In the genomic region with DNA sequence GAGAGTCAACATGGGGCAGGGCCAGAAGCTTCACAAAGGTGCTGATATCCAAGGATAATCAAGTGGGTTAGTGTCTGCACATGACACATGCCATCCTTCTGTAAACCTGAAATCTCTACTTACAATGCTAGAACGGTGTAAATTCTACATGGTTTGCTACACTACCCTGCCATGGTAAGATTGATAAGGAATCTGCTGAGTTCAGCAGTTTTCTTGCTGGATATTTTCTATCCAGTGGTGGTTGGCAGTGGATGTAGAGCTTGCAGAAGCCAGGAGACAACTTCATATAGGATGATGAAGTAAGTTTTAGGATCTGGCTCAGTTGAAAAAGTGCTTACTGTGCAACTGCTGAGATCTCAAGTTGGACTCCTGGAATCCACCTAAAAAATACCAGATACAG, we compare ENCODE assay signal across 30 mouse cellular contexts.
"Had no signal": no experiment of that assay in that cellular context is flagged by ENCODE, and none has a peak within 500 bp of the region (broad histone marks: within the 10 kb centered on the region; RNA-seq: fewer than 3 reads in every experiment).

No protein-coding gene starts in this region.

- H3K4me2 ChIP-seq: limb, embryonic 12.5 days; limb, embryonic 13.5 days; limb, embryonic 15.5 days; liver, embryonic 11.5 days; liver, embryonic 12.5 days; liver, embryonic 13.5 days; liver, embryonic 15.5 days; lung, embryonic 14.5 days; lung, embryonic 15.5 days; midbrain, embryonic 11.5 days; midbrain, embryonic 12.5 days; midbrain, embryonic 13.5 days; midbrain, embryonic 15.5 days; neural tube, embryonic 12.5 days had no signal

- DNase-seq: left cerebral cortex, postnatal 4 days; liver; liver, embryonic 13.5 days; liver, postnatal 0 days; lung, adult 18-20 months; lung, adult 2 months; lung, embryonic 14.5 days; lung, postnatal 10 days; lung, postnatal 14 days; lung, postnatal 36 days; lung, postnatal 4 days; midbrain, embryonic 14.5 days had no signal

- H3K27ac ChIP-seq: limb, embryonic 10.5 days; limb, embryonic 12.5 days; limb, embryonic 13.5 days; limb, embryonic 15.5 days; liver, embryonic 12.5 days; liver, embryonic 13.5 days; liver, embryonic 14.5 days; liver, embryonic 15.5 days; lung, embryonic 15.5 days; macrophage; midbrain, embryonic 10.5 days; midbrain, embryonic 12.5 days; midbrain, embryonic 13.5 days; midbrain, embryonic 15.5 days; neural tube, embryonic 12.5 days had no signal

- H3K27me3 ChIP-seq: limb, embryonic 12.5 days; limb, embryonic 13.5 days; limb, embryonic 15.5 days; liver, embryonic 12.5 days; liver, embryonic 13.5 days; liver, embryonic 15.5 days; lung, embryonic 15.5 days; megakaryocyte, embryonic 14.5 days; midbrain, embryonic 12.5 days; midbrain, embryonic 13.5 days; midbrain, embryonic 15.5 days; neural tube, embryonic 12.5 days had no signal

- H3K36me3 ChIP-seq: limb, embryonic 10.5 days; limb, embryonic 12.5 days; limb, embryonic 13.5 days; limb, embryonic 15.5 days; liver, embryonic 12.5 days; liver, embryonic 13.5 days; liver, embryonic 15.5 days; lung, embryonic 15.5 days; midbrain, embryonic 10.5 days; midbrain, embryonic 12.5 days; midbrain, embryonic 13.5 days; midbrain, embryonic 15.5 days; neural tube, embryonic 12.5 days had no signal

- H3K9ac ChIP-seq: limb, embryonic 12.5 days; limb, embryonic 13.5 days; limb, embryonic 15.5 days; liver, embryonic 12.5 days; liver, embryonic 13.5 days; liver, embryonic 14.5 days; liver, embryonic 15.5 days; liver, postnatal 0 days; lung, embryonic 14.5 days; lung, embryonic 15.5 days; midbrain, embryonic 12.5 days; midbrain, embryonic 13.5 days; midbrain, embryonic 15.5 days; neural tube, embryonic 12.5 days had no signal

- H3K4me1 ChIP-seq: limb, embryonic 10.5 days; limb, embryonic 12.5 days; limb, embryonic 13.5 days; limb, embryonic 15.5 days; liver, embryonic 12.5 days; liver, embryonic 13.5 days; liver, embryonic 15.5 days; lung, embryonic 15.5 days; megakaryocyte, embryonic 14.5 days; midbrain, embryonic 10.5 days; midbrain, embryonic 12.5 days; midbrain, embryonic 13.5 days; midbrain, embryonic 15.5 days; neural tube, embryonic 12.5 days had no signal

- H3K9me3 ChIP-seq: limb, embryonic 10.5 days; limb, embryonic 12.5 days; limb, embryonic 13.5 days; limb, embryonic 15.5 days; liver, embryonic 12.5 days; liver, embryonic 13.5 days; lung, embryonic 15.5 days; midbrain, embryonic 10.5 days; midbrain, embryonic 12.5 days; midbrain, embryonic 13.5 days; midbrain, embryonic 15.5 days; neural tube, embryonic 12.5 days had no signal

- H3K4me3 ChIP-seq: limb, embryonic 10.5 days; limb, embryonic 12.5 days; limb, embryonic 13.5 days; limb, embryonic 15.5 days; liver, embryonic 12.5 days; liver, embryonic 13.5 days; liver, embryonic 15.5 days; lung, embryonic 15.5 days; megakaryocyte, embryonic 14.5 days; midbrain, embryonic 10.5 days; midbrain, embryonic 12.5 days; midbrain, embryonic 13.5 days; midbrain, embryonic 15.5 days; myocyte; neural tube, embryonic 12.5 days had no signal
